Mouse (Mus musculus) liver, adult (tissue): ENCODE measurements around the gene Hist1h2bk.

ENCODE experiments used
- GATA4 ChIP-seq: IDR thresholded peaks from 2 replicates; pipeline ENCODE4 v1.6.1; 2014; ENCODE audit warnings: mild to moderate bottlenecking, low read length; ENCODE audit not compliant: insufficient replicate concordance

Gene Hist1h2bk

DNA sequence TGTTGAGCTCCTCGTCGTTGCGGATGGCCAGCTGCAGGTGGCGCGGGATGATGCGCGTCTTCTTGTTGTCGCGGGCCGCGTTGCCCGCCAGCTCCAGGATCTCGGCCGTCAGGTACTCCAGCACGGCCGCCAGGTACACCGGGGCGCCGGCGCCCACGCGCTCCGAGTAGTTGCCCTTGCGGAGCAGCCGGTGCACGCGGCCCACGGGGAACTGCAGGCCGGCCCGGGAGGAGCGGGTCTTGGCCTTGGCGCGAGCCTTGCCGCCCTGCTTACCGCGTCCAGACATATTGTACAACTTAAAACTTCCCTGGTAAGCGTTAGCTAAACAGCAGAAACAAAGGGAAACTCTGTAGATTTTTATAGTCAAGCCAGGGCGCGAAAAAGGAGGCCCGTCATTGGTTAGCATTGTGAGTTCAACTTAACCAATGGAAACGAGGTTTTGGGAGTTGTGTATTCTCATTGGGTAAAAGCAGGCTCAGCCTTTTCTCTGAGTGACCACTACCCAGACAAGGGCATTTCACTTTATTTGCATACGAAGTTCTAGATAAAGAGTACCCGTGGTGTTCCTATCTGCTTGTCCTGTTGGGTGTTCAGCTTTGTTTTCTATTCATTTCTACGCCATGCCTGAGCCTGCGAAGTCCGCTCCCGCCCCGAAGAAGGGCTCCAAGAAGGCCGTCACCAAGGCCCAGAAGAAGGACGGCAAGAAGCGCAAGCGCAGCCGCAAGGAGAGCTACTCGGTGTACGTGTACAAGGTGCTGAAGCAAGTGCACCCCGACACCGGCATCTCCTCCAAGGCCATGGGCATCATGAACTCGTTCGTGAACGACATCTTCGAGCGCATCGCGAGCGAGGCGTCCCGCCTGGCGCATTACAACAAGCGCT, at the start of gene Hist1h2bk, which contains the start of gene Hist1h2ah:
Gene Hist1h2bk (plus strand): TSS at position 604 of the 882 bp plus-strand sequence.
Gene Hist1h2ah (minus strand): TSS at position 302 of the 882 bp plus-strand sequence.
- TF ChIP-seq GATA4, result peak; percentile 39; the same call in 1 of the 2 replicates

DNA sequence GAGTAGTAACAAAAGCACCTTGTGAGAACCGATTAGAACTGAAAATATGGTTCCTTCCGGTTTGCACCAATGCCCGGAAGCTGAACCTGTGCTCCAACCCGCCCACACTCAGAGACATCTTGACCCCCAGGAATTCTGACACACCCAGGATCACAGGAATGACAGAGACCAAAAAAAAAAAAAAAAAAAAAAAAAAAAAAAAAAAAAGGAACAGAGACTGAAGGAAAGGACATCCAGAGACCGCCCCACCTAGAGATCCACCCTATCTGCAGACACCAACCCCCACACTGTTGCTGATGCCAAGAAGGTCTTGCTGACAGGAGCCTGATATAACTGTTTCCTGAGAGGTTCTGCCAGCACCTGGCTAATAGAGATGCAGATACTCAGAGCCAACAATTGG, 43.1 kb upstream of the Hist1h2bk start:
- TF ChIP-seq GATA4, result no peak

DNA sequence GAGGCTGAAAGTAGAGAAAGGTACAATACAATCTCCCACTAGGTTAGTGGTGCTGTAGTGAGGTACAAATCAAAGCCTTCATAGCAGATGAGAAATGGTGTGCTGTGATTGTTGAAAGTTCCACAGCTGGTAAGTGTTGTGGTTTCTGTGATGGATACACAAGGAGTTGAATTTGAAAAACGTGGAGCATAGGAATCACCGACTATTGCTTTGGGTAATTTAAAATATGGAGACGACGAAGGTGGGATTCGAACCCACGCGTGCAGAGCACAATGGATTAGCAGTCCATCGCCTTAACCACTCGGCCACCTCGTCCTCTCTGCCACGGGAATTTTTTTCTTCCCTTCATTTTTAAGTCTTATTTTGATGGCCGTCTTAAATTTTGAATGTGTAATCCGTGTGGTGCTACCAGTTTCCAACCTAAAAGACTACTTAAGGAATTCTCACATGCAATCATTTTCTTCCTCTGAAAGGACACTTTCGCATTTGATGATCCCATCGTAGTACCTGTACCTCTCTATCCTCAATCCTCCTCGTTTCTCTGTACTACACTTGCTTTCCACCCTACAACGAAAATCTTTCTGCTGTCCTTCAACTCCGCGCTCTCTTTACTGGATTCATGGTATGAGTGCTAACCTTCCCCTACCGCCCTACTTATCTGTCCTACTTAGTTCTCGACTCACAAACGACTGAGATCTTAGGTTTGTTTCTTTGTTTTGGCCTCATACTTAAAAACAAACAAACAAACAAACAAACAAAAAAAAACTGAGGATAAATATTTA, 41.5 kb upstream of the Hist1h2bk start:
- no peak for TF ChIP-seq GATA4

DNA sequence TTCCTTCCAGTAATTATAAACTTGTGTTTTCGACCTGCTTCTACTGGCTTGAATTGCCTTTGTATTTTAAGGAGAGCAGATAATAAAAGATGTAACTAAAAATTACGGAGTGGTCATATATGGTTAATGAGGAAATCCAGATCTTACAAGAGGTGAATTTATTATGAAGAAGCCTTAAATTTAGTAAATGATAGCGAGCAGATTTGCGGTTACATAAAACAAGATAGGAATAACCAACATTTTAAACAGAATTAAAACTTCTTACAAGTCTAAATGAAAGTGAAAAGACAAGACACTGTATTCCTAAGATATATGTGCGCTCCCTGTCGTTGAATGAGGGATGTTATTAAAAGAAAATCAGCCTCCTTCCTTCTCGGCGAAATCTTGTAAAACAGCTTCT, 40.8 kb upstream of the Hist1h2bk start:
- no peak for TF ChIP-seq GATA4

DNA sequence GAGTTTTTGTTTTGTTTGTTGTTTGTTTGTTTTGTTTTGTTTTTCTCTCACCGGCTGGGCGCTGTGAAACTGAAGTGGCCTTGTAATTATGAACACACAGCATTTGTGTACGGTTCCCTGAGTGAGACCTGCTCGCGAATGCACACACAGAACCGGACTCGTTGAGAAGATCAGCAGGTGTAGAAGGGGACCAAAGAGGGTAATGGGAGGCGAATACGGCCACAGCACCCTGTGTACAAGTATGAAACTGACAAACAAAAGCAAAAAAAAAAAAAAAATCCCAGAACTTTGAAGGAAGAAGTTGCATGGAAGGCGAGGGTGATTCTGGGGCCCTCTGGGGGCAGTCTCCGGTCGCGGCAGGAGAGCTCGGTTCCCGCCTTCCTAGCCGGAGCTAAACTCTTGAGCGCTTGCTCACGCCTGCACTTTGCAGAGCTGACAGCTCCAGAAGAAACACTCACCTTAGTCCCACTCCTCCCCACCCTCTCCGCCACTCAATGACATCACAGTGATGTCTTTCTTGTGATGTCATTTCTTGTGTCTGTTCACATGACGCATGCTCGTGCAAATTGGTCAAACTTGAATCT, 40.2 kb upstream of the Hist1h2bk start:
- TF ChIP-seq GATA4, result no peak

DNA sequence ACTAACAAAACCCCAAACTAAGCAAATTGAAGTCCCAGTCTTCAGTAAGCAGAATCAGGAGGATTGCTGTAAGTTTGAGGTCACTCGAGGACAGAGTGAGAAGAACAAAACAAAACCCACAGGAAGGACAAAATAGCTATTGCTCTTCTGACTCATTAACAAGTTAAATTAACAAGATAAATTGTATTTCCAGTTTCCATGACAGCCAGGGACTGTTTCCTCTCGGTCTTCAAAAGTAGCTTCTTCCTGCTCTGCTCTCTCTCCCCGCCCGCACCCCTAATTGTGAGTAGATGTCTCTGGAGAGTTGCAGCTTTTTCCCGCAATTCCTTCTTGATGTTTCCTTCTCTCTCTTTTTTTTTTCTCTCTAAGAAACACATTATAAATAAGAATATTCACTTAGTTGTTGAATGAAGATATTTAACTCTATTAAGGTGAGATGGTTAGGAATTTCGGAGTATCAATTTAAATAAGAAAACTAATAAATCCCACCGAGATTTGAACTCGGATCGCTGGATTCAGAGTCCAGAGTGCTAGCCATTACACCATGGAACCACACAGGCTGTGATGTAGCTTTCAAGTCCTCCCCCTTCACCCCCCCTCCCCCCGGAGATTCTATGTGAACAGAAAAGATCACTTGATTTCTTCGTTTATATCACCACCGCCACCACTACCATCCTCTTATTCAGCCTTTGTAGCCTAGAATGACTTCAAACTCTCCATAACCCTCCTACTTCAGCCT, 39.4 kb upstream of the Hist1h2bk start:
- no peak for TF ChIP-seq GATA4

DNA sequence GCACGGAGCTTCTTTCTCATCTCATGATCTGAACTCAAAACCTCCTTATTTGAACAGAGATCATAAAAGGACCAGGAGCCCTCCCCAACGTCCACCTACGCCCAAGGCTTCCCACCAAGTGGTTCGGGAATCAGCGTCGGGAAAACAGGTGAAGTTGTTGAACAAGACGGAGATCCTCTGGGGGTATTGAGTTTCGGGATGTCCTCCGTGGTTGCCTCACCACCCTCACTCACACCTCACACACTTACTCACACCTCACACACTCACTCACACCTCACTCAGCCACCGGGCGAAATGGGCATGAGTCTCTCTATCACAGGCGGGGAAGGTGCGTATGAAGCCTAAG, 38.9 kb upstream of the Hist1h2bk start:
- TF ChIP-seq GATA4, result no peak

DNA sequence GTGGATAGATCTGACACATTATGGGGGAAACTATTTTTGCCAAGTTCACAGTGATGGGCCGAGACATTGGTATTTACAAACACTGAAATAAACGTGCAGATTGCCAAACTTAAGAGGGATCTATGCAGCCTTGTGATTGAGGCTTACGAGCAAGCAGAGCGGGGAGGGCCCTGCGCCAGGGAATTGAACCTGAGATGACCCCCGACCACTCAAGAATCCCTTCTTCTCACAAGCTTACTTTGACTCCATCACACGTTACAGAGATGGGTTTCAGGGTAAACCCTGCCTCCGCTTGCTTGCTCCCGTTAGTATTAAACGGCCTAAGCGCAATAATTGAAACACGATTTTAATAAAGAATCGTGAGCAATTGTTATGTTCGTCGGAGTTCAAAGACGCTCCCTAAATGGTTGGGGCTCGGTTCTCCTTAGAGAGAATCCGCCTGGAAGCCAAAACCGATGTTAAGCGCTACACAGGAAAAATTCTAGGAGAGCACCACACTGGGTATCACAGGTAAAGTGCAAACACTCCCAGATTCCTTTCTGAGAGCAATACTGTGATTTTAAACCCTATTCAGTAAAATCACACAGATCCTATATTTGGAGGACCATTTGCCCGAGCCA, 38.4 kb upstream of the Hist1h2bk start:
- no peak for TF ChIP-seq GATA4

DNA sequence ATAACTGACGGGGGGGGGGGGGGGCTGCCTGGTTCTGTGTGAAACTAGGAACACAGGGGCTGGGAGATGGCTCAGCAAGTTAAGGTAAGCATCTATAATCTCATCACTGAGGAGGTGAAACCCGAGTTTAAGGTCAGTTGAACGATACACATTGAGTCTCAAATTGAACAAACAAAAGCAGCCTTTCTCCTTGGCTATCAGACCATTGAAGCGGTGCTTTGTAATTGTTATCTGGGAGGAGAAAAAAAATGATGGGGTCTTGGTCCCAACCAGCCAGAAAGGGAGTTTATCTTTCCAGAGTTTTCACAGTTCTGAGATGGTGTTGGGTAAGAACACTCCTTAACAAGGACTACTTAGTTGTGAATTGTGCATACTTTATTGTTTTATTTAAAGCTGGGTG, 37.8 kb upstream of the Hist1h2bk start:
- TF ChIP-seq GATA4, result no peak

DNA sequence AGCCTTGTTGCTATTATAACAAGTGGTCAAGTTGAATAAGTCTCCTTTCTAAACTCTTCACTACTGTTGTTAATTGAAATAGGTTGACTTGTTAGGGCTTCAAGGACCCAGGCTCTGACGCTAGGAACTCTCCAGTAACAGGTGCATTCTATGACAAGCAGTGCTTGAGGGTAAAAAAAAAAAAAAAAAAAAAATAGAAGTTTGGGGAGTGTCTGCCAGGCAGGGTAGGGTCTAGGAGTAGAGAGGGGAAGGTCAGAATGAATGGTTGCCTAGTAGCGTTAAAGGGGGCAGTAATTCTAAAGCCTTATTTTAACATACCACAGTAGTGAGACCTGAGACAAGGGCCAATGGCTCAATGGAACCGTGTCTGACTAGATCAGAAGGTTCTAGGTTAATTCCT, 37.3 kb upstream of the Hist1h2bk start:
- TF ChIP-seq GATA4, result no peak

DNA sequence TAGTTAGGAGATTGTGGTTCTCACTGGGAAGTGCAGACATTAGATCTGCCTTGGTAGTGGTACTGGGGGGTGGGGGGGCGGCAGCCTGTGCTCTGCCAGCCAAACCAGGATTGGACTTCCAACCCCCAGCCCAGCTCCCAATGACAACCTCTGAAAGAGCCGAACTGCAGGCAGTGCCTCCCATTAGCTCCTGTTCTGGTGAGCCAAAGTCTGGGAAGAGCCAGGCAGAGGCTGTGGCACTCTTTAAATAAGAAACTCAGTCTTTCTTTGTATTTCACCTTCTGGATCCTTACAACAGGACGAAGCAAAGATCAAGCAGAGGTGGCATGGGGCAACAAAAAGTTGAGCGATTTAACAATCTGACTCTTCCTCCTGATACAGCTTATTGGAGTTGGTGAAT, 36.5 kb upstream of the Hist1h2bk start:
- no peak for TF ChIP-seq GATA4

DNA sequence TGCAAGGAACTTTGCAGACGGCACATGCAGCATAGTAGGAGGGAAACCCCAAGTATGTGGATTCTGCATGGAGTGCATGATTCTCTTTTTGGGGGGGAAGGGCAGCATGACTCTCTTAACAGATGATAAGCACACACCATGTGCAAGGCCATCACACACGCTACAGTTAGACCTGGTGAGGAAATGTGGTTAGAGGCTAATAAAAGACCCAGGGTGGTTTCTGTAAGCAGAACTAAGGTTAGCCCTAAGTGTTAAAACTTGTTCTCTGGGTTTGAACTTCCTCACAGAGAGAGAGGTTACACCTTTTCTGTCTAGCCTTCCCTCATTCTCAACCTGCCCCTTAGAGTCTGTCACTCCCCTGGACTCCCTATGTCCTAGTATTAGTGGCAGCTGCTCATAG, 34.3 kb upstream of the Hist1h2bk start:
- TF ChIP-seq GATA4, result no peak

DNA sequence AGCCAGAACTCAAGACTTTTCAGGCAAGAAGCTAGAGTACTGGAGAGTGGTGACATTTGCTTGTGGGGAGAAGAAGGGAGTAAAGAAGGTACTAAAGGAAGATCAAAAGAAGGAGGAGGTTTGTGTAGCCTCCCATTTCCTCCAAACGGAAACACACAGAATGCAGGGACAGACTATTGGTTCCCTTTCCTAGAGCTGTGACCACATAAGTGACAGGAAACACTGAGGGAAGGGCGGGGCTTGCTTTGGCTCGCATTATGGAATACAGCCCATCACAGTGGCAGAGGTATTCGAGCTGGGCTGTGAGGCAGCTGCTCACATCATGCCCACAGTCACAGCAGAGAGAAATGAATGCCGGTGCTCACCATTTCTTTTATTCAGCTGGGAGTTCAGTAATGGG, 33.8 kb upstream of the Hist1h2bk start:
- no peak for TF ChIP-seq GATA4

DNA sequence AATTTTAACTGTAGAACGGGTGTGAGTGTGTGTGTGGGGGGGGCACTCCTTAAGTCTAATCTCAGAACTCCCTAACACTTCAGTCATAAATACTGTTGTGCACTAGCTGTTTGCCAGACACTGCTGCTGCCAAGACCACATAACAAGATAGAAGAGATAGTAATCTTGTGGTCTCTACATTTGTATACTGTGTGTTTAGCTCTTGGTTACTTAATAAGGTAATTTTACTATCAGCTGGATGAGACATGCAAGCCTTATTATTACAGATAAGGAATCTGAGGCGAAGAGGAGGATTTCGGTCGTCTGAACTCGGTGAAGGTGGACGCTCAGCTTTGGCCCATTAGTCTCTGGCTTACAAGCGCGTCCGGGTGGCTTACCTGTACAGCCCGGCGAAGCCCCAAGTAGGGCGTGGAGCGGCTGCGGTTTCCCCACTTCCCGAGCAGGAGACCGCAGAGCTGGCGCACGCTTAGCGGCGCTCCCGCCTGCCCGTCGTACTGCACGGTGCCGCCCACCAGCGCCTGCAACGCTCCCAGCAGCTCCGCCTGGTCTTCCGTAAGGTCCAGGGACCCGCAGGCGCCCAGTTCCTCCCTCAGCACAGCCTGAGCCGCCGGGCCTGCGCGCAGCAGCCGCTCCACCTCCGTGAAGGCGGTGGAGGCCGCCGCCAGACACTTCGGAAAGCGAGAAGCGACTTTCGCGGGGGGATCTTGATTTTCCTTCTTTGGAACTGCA, 29.9 kb upstream of the Hist1h2bk start:
- no peak for TF ChIP-seq GATA4
